Mouse (Mus musculus) CH12.LX (cell line): ENCODE measurements around the gene Fam13a. TPM values are rescaled to one million over a fixed set of nuclear protein-coding genes. Genes with fewer than 3 reads are reported as not detected.

ENCODE experiments used
- DNase-seq: peaks from one replicate; pipeline ENCODE4 v3.0.0-alpha.2; 2013; ENCODE audit errors: extremely low read depth
- H3K27ac ChIP-seq: 2 replicates; pipeline ENCODE4 v1.5.1; 2012; ENCODE audit warnings: low read depth, mild to moderate bottlenecking, control low read depth, moderate library complexity; ENCODE audit not compliant: insufficient read depth
- H3K27me3 ChIP-seq: replicated peaks from 2 replicates; pipeline ENCODE3; 2012; ENCODE audit warnings: inconsistent platforms
- H3K36me3 ChIP-seq, 2 experiments: replicated peaks in 1 of 2; 2 replicates each; pipeline versions ENCODE3 to v1.6.1; 2012; ENCODE audit warnings: inconsistent platforms in 1 of 2, low read length in 1 of 2, mild to moderate bottlenecking in 1 of 2, mixed read lengths in 1 of 2, moderate library complexity in 1 of 2; ENCODE audit not compliant: control insufficient read depth in 1 of 2, insufficient read depth in 1 of 2
- H3K4me1 ChIP-seq, 2 experiments: 2 replicates each; pipeline ENCODE4 v1.6.1; 2012; ENCODE audit warnings: inconsistent platforms in 1 of 2, moderate library complexity in 1 of 2; ENCODE audit not compliant: insufficient read depth in 2 of 2, control insufficient read depth in 1 of 2
- H3K4me2 ChIP-seq: 2 replicates; pipeline ENCODE4 v1.6.1; 2012; ENCODE audit warnings: low read depth, mild to moderate bottlenecking, control low read depth; ENCODE audit not compliant: poor library complexity, insufficient read depth, severe bottlenecking
- H3K4me3 ChIP-seq, 3 experiments: fragments of 150-350 bp in 1 of 3; sonication (generic) in 1 of 3; replicated peaks in 1 of 3; 2 replicates each; pipeline versions ENCODE3 to v1.5.1; 2011 to 2012; ENCODE audit warnings: low read depth in 2 of 3, low read length in 2 of 3, mild to moderate bottlenecking in 2 of 3, moderate library complexity in 2 of 3, control low read depth in 1 of 3, improper control_type of control experiment in 1 of 3, inconsistent platforms in 1 of 3, mixed read lengths in 1 of 3; ENCODE audit not compliant: poor library complexity in 1 of 3
- H3K79me2 ChIP-seq: replicated peaks from 2 replicates; pipeline ENCODE4 v1.6.1; 2012; ENCODE audit warnings: mild to moderate bottlenecking, moderate library complexity; ENCODE audit not compliant: control insufficient read depth, poor library complexity, insufficient read depth, severe bottlenecking; ENCODE audit errors: extremely low read depth
- H3K9ac ChIP-seq: 2 replicates; pipeline ENCODE4 v1.6.1; 2012; ENCODE audit warnings: low read depth, mild to moderate bottlenecking, control low read depth, moderate library complexity; ENCODE audit not compliant: insufficient read depth
- H3K9me3 ChIP-seq: replicated peaks from 2 replicates; pipeline ENCODE3; 2012; ENCODE audit warnings: low read length, inconsistent platforms, mixed read lengths
- CHD1 ChIP-seq: IDR thresholded peaks from 2 replicates; pipeline ENCODE4 v1.6.1; 2012; ENCODE audit warnings: low read depth, low read length, improper control_type of control experiment, inconsistent platforms
- E2F4 ChIP-seq: IDR thresholded peaks from 2 replicates; pipeline ENCODE4 v1.6.1; 2011; ENCODE audit warnings: low read depth, low read length, improper control_type of control experiment; ENCODE audit not compliant: insufficient replicate concordance
- ETS1 ChIP-seq: conservative IDR thresholded peaks from 2 replicates; pipeline ENCODE4 v1.6.1; 2012; ENCODE audit warnings: low read depth, mild to moderate bottlenecking, inconsistent platforms, low read length, improper control_type of control experiment, moderate library complexity
- GABPA ChIP-seq: IDR thresholded peaks from 2 replicates; pipeline ENCODE4 v1.6.1; 2012; ENCODE audit warnings: low read depth, low read length, improper control_type of control experiment, inconsistent platforms; ENCODE audit not compliant: insufficient replicate concordance
- HCFC1 ChIP-seq: IDR thresholded peaks from 2 replicates; pipeline ENCODE4 v1.6.1; 2012; ENCODE audit warnings: low read depth, mild to moderate bottlenecking, inconsistent platforms, low read length, improper control_type of control experiment
- IRF4 ChIP-seq: IDR thresholded peaks from 2 replicates; pipeline ENCODE4 v1.6.1; 2014; ENCODE audit warnings: low read depth, mild to moderate bottlenecking, inconsistent platforms, low read length, improper control_type of control experiment
- MAFK ChIP-seq: IDR thresholded peaks from 2 replicates; pipeline ENCODE4 v1.6.1; 2011; ENCODE audit warnings: low read length, improper control_type of control experiment; ENCODE audit not compliant: insufficient replicate concordance
- MAZ ChIP-seq: IDR thresholded peaks from 2 replicates; pipeline ENCODE4 v1.6.1; 2012; ENCODE audit warnings: low read depth, mild to moderate bottlenecking, inconsistent platforms, low read length, improper control_type of control experiment, moderate library complexity
- MXI1 ChIP-seq: IDR thresholded peaks from 2 replicates; pipeline ENCODE4 v1.6.1; 2011; ENCODE audit warnings: mild to moderate bottlenecking, low read depth, low read length, improper control_type of control experiment
- MYC ChIP-seq: IDR thresholded peaks from 2 replicates; pipeline ENCODE4 v1.6.1; 2011; ENCODE audit warnings: low read depth, mild to moderate bottlenecking, improper control_type of control experiment, low read length
- NELFE ChIP-seq: IDR thresholded peaks from 2 replicates; pipeline ENCODE4 v1.6.1; 2011; ENCODE audit warnings: low read depth, low read length, improper control_type of control experiment
- POLR2A ChIP-seq: IDR thresholded peaks from 2 replicates; pipeline ENCODE4 v1.6.1; 2011; ENCODE audit warnings: low read depth, mild to moderate bottlenecking, improper control_type of control experiment, low read length
- POLR2AphosphoS2 ChIP-seq: IDR thresholded peaks from 2 replicates; pipeline ENCODE4 v1.6.1; 2011; ENCODE audit warnings: low read depth, low read length, improper control_type of control experiment
- RCOR1 ChIP-seq: conservative IDR thresholded peaks from 2 replicates; pipeline ENCODE4 v1.6.1; 2012; ENCODE audit warnings: low read depth, mild to moderate bottlenecking, inconsistent platforms, low read length, improper control_type of control experiment
- SMC3 ChIP-seq: IDR thresholded peaks from 2 replicates; pipeline ENCODE4 v1.6.1; 2011; ENCODE audit warnings: low read depth, low read length, improper control_type of control experiment
- TBP ChIP-seq: conservative IDR thresholded peaks from 2 replicates; pipeline ENCODE4 v1.6.1; 2011; ENCODE audit warnings: low read depth, low read length, improper control_type of control experiment
- USF1 ChIP-seq: IDR thresholded peaks from 2 replicates; pipeline ENCODE4 v1.6.1; 2014; ENCODE audit warnings: low read depth, mild to moderate bottlenecking, inconsistent platforms, low read length, improper control_type of control experiment
- ZMIZ1 ChIP-seq: IDR thresholded peaks from 2 replicates; pipeline ENCODE4 v1.6.1; 2012; ENCODE audit warnings: low read depth, mild to moderate bottlenecking, inconsistent platforms, low read length, improper control_type of control experiment
- ZNF384 ChIP-seq: IDR thresholded peaks from 2 replicates; pipeline ENCODE4 v1.6.1; 2012; ENCODE audit warnings: low read depth, low read length, improper control_type of control experiment, inconsistent platforms
- dilution Hi-C: fragments of 300-500 bp; cut with MboI; formaldehyde crosslinking; loops from 2 replicates; pipeline ENCODE4 v1.14.3; 2020; ENCODE audit warnings: low sequenced_read_pairs; ENCODE audit not compliant: extremely low pct_unique_long_range_greater_than_20kb, extremely low pct_ligation_motif_present
- in situ Hi-C: fragments of 300-500 bp; cut with MboI; formaldehyde crosslinking; loops from 3 replicates; pipeline ENCODE4 v1.14.3; 2019; ENCODE audit warnings: low sequenced_read_pairs, low pct_ligation_motif_present, low pct_unique_long_range_greater_than_20kb, mixed read lengths
- polyA plus RNA-seq: library from polyadenylated mRNA; unstranded; fragments of >175 nt; gene quantifications from 2 replicates; pipeline ENCODE4 v1.2.1, GENCODE M21; 2012; ENCODE audit warnings: low read depth; ENCODE audit not compliant: insufficient read length
- total RNA-seq, 2 experiments: library from RNA; depleted of rRNA; stranded (reverse); fragments of 300-350 nt in 1 of 2; fragments of >200 nt in 1 of 2; gene quantifications; 2 replicates each; pipeline ENCODE4 v1.2.3; 2012 to 2014

The Fam13a gene
- total and polyA plus RNA-seq, 3 experiments: 0.17 to 0.21 TPM; not detected in 1

GRCm38 (mm10) chr6:59053232-59053631 lies 28.9 kb upstream of the Fam13a start:
- Histone ChIP-seq H3K9ac (no peak overlapping the region), H3K36me3 (no peaks in the 10 kb centered on the region), H3K27ac (no peak overlapping the region), H3K4me1 (no peaks in the 10 kb centered on the region; a peak in 1 of 4 replicates), H3K27me3 (no peaks in the 10 kb centered on the region), H3K4me2 (no peak overlapping the region), H3K9me3 (no peaks in the 10 kb centered on the region), H3K4me3 (no peak overlapping the region), H3K79me2 (no peaks in the 10 kb centered on the region)
- no peak for TF ChIP-seq HCFC1
- no peak for TF ChIP-seq POLR2A
- TF ChIP-seq TBP: no peak
- no peak for DNase-seq
- dilution Hi-C loops (no loop called here), in situ Hi-C loops (no loop called here)

GRCm38 (mm10) chr6:59039719-59040118 lies 15.4 kb upstream of the Fam13a start:
- no peak overlapping the region for H3K9ac ChIP-seq
- H3K4me3 ChIP-seq: no peak overlapping the region
- no peaks in the 10 kb centered on the region for H3K9me3 ChIP-seq
- no peaks in the 10 kb centered on the region for H3K4me1 ChIP-seq
- no peak overlapping the region for H3K4me2 ChIP-seq
- in situ Hi-C loops (no loop called here), dilution Hi-C loops (no loop called here)
- no peak for TF ChIP-seq POLR2AphosphoS2
- TF ChIP-seq MYC: no peak
- no peak for TF ChIP-seq RCOR1
- TF ChIP-seq POLR2A: no peak
- TF ChIP-seq GABPA: no peak
- TF ChIP-seq ETS1: no peak
- no peak for TF ChIP-seq IRF4
- no peak for TF ChIP-seq HCFC1
- no peak for TF ChIP-seq MAZ
- no peak for TF ChIP-seq SMC3
- no peaks in the 10 kb centered on the region for H3K79me2 ChIP-seq
- no peak overlapping the region for H3K27ac ChIP-seq
- no peak for DNase-seq
- no peaks in the 10 kb centered on the region for H3K36me3 ChIP-seq
- no peaks in the 10 kb centered on the region for H3K27me3 ChIP-seq

DNA sequence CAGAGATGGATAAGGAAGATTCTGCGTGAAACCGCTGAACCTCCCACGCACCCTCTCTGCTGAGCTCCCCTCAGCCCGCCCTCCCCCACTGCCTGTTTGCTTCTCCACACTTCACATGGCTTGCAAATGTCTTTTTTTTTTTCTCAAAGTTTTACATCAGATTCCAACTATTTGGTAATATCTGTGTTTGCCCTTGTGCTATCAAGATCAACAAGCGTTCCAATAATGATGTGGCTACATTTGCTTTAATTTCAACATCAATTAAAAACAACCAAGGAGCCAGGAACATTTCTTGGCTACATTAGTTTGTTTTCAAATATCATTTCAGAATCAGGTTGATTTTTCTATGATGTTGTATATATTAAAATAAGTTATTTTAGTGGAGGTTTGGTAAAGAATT lies 8.4 kb upstream of the Fam13a start:
- H3K9ac ChIP-seq: no peak overlapping the region
- no peaks in the 10 kb centered on the region for H3K9me3 ChIP-seq
- no peaks in the 10 kb centered on the region for H3K4me1 ChIP-seq
- DNase-seq: no peak
- H3K27me3 ChIP-seq: no peaks in the 10 kb centered on the region
- dilution Hi-C loops (no loop called here), in situ Hi-C loops (no loop called here)
- no peak for TF ChIP-seq E2F4
- no peak for TF ChIP-seq ZMIZ1
- no peak for TF ChIP-seq CHD1
- TF ChIP-seq IRF4: no peak
- TF ChIP-seq RCOR1: no peak
- TF ChIP-seq NELFE: no peak
- no peak for TF ChIP-seq MAFK
- TF ChIP-seq USF1: no peak
- TF ChIP-seq MXI1: no peak
- no peak for TF ChIP-seq ZNF384
- TF ChIP-seq, all 38 proteins: peak for 0
- Histone ChIP-seq H3K36me3 (no peaks in the 10 kb centered on the region), H3K27ac (no peak overlapping the region), H3K79me2 (no peaks in the 10 kb centered on the region), H3K4me3 (no peak overlapping the region), H3K4me2 (no peak overlapping the region)
